Mouse (Mus musculus) heart, postnatal 25 days (tissue): ENCODE results near the gene Uso1. TPM values are rescaled to one million over a fixed set of nuclear protein-coding genes. Genes with fewer than 3 reads are reported as not detected.
A peak's percentile ranks its signal among the peaks of the same experiment; 100 is the strongest.

Source experiments
- DNase-seq: peaks from one replicate; pipeline ENCODE4 v3.0.0; 2022; ENCODE audit warnings: low spot score
- intact Hi-C: fragments of 180-260 bp; cut with DNase I; formaldehyde crosslinking; loops from one replicate; pipeline ENCODE4 v1.15.1; 2025
- total RNA-seq, 2 experiments: library from RNA; stranded (reverse); gene quantifications; 2 replicates each; pipeline ENCODE4 v1.2.3; 2021

Gene Uso1
- 10 to 100 TPM; 38.2 to 38.3 TPM for total RNA-seq

DNA sequence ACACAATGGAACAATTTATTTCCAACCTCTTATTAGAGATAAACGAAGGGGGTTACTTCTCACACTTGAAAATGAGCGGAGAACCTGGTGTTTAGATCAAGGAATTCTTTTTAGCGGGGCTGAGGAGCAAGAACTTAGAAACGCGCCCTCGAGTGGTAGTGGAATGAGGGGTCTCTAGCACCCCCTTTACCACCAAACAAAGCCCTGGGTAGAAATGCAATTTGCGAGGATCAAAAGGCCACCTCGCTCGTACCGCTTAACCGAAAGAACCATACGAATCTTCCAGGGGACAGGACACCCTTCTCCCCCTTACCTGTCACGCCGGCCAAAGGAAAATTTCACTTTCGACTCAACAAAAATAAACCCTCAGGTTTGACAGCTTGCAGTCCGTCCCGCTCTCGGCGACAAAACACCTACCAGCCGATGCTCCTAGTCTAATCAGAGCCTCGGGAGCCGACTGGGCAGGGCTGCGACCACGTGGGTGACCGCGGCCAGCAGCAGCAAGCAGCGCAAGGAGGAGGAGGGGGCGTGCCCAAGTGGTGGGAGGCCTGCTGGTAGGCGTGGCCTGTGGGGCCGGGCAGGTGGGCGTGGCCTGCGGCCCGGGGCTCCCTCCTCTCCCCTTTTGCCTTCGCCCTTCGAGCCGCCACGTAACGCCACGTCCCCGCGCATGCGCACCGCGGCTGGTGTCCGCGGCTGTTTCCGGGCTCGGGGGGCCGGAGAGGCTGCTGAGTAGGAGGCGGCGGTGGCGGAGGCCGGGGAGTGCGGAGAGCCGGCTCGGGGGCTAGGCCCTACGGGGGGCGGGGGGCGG, at the start of gene Uso1:
Gene Uso1, plus strand, starts transcription at position 700 of the 808 bp plus-strand sequence.
- intact Hi-C loops: loop anchor here (2.0 kb wide), 2 partner anchors 19 to 53 kb away; no protein-coding TSS in a partner anchor
- peak; percentile 99 for DNase-seq

DNA sequence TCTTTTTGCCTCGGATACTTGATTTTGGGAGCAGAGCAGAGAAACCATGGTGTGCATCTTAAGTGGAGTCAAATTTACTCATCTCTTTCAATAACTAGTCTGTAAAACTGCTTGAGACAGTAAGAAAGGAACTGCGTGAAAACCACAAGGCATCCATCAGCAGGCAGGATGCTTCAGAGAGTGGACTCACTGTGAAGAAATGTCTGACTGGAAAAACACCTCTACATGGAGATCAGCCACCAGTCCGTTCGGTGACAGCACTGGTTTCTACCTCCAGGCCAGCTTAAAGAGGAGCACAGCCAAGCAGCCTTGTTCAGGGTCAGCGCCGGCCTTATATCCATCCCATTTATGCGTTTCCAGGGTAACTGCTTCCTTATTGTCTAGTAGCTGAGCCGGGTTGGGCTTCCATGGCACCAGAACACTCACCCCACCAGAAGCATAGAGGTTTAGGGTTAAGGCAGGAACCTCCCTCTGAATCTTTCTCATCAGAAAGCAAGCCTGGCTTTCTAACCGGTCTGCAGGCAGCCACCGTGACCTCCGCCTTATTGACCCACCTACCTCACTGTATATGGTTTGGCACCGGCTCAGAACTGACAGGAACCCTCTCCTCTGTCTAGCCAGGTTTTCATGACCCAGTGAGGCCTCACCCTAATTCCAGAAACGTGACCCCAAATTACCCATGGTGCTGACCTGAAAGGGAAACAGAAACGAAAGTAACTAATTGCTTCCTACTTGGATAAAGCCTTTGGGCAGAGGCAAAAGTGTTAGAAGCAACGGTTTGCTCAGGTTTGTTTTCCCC, 44.3 kb upstream of the Uso1 start:
- intact Hi-C loops: no loop called here
- no peak for DNase-seq

- no peak for DNase-seq
- intact Hi-C loops: no loop called here
These were observed 43.7 kb upstream of the Uso1 start for GRCm38 (mm10) chr5:92094062-92094415.

- intact Hi-C loops: no loop called here
- no peak for DNase-seq
These were observed 41.0 kb upstream of the Uso1 start for GRCm38 (mm10) chr5:92096786-92097185.

GRCm38 (mm10) chr5:92097779-92098178, 40.0 kb upstream of the Uso1 start:
- intact Hi-C loops: no loop called here
- no peak for DNase-seq

DNA sequence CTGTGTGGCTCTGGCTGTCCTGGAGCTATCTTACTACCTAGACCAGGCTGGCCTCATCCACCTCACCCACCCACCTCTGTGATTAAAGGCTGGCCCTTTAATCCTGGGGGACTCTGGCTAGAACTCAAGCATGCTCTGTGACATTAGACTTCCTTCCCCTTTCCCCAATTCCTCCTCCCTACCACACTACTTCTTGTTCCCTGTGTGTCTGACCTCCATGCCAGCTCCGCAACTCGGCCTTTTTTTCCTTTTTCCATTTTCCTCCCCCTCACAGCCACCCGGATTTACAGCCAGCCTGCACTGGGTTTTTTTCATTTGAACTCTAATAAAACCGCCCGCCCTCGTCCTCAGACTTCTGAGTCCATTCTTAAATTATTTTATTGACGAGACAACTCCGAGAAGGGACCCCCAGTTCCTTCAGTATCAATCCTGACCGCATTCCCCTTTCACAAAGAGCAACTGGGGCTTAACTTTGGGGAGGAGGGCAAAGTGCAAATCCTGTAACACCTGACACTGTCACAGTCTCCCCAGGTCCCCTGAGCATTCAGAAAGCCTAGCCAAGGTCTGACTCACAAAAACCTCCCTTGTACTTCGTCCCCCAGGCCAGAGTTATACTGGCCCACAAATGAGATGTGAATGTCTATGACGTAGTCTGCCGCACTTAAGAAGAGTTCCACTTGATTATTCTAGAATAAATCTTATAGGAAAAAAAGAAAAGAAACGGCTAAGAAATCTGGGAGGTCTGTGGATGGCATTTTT, 39.2 kb upstream of the Uso1 start:
- intact Hi-C loops: no loop called here
- DNase-seq: no peak

- intact Hi-C loops: no loop called here
- no peak for DNase-seq
These were observed 36.1 kb upstream of the Uso1 start for GRCm38 (mm10) chr5:92101601-92102000.

- intact Hi-C loops: no loop called here
- no peak for DNase-seq
These were observed 34.7 kb upstream of the Uso1 start for GRCm38 (mm10) chr5:92103062-92103461.

GRCm38 (mm10) chr5:92103816-92104415, 33.8 kb upstream of the Uso1 start:
- DNase-seq: no peak
- intact Hi-C loops: no loop called here

GRCm38 (mm10) chr5:92106327-92107125, 31.2 kb upstream of the Uso1 start:
- intact Hi-C loops: no loop called here
- no peak for DNase-seq

GRCm38 (mm10) chr5:92107282-92107681, 30.5 kb upstream of the Uso1 start:
- DNase-seq: no peak
- intact Hi-C loops: no loop called here

GRCm38 (mm10) chr5:92110818-92111355, 26.9 kb upstream of the Uso1 start:
- intact Hi-C loops: loop anchor here (10.0 kb wide), 1 partner anchor 646 kb away; no protein-coding TSS in a partner anchor
- DNase-seq: no peak

GRCm38 (mm10) chr5:92112175-92112574, 25.6 kb upstream of the Uso1 start:
- no peak for DNase-seq
- intact Hi-C loops: loop anchor here (2.0 to 10.0 kb wide), 2 partner anchors 29 to 647 kb away; partner anchors contain the start of gene G3bp2

GRCm38 (mm10) chr5:92112585-92112984, 25.2 kb upstream of the Uso1 start:
- intact Hi-C loops: loop anchor here (2.0 to 10.0 kb wide), 2 partner anchors 30 to 648 kb away; partner anchors contain the start of gene G3bp2
- DNase-seq: no peak

DNA sequence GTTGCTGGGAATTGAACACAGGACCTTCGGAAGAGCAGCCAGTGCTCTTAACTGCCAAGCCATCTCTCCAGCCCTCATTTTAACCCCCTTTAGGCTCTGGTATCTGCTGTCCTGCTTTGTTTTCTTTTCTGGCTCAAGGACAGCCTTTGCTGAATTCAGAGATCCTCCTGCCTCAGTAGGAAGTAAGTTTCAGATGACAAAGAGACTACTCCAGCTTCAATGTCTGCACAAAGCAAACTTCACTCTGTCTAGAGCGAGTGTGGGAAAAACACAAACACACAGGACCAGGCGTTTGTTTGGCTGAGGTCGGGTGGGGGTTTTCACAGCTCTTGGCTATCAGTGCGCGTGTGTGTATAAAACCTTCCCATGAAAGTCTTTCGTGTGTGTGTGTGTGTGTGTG, 24.3 kb upstream of the Uso1 start:
- no peak for DNase-seq
- intact Hi-C loops: loop anchor here (2.0 to 10.0 kb wide), 2 partner anchors 31 to 649 kb away; partner anchors contain the start of gene G3bp2

- intact Hi-C loops: loop anchor here (10.0 kb wide), 1 partner anchor 649 kb away; no protein-coding TSS in a partner anchor
These were observed 23.5 kb upstream of the Uso1 start for GRCm38 (mm10) chr5:92114223-92114622.

GRCm38 (mm10) chr5:92114939-92115338, 22.8 kb upstream of the Uso1 start:
- DNase-seq: no peak
- intact Hi-C loops: loop anchor here (5.0 to 10.0 kb wide), 2 partner anchors 153 to 650 kb away; partner anchors contain the start of gene Rchy1

More at GRCm38 (mm10) chr5:92114223-92114622, 23.5 kb upstream of the Uso1 start:
- no peak for DNase-seq

GRCm38 (mm10) chr5:92117823-92118403, 19.8 kb upstream of the Uso1 start:
- intact Hi-C loops: loop anchor here (2.0 to 10.0 kb wide), 3 partner anchors 19 to 653 kb away; partner anchors contain the start of genes Rchy1 and Uso1
- DNase-seq: peak; percentile 58
